Mouse (Mus musculus) megakaryocyte, embryonic 14.5 days (primary cell): ENCODE results near the gene Ucp2.

ENCODE experiments used
- FLI1 ChIP-seq: IDR thresholded peaks from 2 replicates; pipeline ENCODE4 v1.6.1; 2012; ENCODE audit warnings: low read length, inconsistent platforms, mixed read lengths
- GATA1 ChIP-seq: IDR thresholded peaks from 3 replicates; pipeline ENCODE4 v1.6.1; 2012; ENCODE audit warnings: mixed read lengths, low read length, inconsistent platforms, borderline replicate concordance

DNA sequence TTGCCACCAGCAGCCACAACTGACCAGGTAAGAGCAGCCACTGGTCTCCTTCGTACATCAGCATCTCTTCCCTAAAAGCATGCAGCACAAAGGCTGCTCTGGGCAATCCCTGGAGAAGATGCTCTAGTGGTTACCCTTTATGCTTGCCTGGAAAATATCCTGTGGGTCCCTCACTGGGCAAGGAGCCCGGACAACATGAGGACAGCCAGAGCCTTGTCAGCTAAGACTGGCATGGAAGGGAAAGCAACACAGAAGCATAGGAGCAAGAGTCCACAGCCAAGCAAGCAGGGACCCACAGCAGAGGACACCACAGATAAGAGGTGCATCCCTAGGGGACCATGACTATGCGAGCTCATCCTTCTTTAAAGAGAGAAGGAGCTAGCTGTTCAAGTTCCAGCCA is 33.3 kb upstream of the Ucp2 start:
- TF ChIP-seq GATA1, result no peak
- no peak for TF ChIP-seq FLI1
